Mouse (Mus musculus) layer of hippocampus, adult 18-20 months (tissue): ENCODE measurements at regions not wholly inside any gene's neighbourhood (a gene's known extent, or its start where the extent isn't known, plus 50 kb on each side); places are given as distances from the start of the nearest gene placed in this dataset.
A peak's percentile ranks its signal among the peaks of the same experiment; 100 is the strongest.

Source experiments
- DNase-seq, 2 experiments: peaks; one replicate each; pipeline ENCODE4 v3.0.0; 2022; ENCODE audit warnings: low spot score in 2 of 2

- peak in 1 of 2 experiments; percentile 8 for DNase-seq
Observed at GRCm38 (mm10) chr4:71230497-71230872, 527.3 kb downstream of the Gm11232 start.

DNA sequence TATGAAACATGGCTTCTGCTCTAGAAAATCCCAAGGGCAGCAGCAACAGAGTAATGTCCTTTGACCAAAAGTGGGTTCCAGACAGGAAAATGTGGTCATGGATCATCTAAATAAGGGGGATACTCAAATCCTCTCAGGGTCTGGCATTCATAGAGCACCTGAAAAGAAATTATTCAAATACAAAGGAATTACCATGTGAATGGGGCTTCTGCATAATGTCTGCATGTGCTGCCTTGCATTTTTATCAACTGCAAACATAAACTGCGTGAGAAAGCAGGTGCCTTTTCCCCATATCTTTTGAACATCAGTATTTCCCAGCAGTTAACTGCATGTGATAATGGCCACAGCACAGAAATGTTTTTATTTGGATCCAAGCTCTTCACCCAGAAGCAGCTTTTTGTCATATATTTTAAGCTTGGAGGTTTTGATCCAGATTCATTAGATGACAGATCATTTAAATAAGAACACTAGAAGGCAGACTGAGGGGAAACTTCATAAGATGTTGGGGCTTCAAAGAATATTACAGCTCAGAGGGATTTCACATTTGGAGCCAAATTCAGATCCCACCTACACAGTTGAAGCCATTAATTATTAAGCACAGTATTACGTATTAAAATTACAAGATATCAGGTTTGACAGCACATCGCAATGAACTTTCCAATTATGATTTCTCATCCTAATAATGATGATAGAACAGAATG is 527.8 kb downstream of the Gm11232 start:
- DNase-seq: no peak

DNA sequence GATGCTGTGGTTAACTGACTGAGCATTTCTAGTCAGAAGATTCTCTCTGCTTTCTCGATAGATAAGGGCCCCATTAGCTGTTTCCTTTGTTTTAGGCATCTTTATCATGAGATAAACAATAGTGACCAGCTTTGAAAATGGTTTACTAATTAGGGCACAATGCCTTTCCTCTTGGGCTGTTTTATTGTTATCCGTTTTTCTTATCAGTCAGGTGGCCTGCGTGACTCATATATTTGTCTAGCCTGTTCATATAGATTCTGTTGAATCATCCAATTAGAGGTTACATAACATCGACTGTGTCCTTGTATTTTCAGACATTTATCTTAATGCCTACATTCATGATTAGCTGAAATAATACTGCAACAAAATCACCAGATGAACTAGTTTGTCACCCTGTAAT is 531.1 kb downstream of the Gm11232 start:
- DNase-seq: no peak

DNA sequence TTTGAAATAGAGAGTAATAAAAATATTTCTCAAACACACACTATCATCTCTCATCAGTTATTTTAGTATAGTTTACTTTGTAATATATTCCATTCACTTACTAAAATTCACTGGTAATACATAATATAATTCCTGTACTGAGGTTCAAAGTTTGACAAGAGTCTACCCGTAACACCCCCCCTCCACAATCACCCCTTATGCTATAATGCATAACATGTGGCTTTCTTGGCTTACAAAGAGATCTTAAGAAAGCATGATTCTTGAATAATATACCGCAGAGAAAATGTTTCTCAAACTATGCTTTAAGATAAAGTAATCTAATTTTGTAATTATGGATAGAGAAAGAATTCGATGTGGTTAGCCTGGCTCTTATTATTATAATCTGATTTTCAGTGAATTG is 539.7 kb downstream of the Gm11232 start:
- no peak for DNase-seq

DNA sequence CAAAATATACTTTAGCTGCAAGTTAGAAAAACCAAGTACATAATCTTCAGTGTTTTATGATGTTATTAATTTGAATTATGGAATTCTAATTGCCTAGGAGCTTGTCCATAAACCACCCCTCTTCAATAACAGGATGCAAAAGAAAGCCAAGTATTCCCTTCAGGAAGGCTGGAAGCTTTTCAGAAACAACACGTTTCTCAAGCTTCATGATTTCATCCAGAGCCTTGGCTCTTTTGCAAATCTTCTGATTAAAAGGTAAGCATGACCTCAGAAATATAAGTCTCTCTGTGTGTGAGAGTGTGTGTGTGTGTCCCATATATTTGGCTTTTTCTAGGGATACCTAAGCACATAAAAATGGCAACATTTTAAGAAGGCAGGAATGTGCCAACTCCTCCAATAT is 570.0 kb downstream of the Gm11232 start:
- no peak for DNase-seq

DNA sequence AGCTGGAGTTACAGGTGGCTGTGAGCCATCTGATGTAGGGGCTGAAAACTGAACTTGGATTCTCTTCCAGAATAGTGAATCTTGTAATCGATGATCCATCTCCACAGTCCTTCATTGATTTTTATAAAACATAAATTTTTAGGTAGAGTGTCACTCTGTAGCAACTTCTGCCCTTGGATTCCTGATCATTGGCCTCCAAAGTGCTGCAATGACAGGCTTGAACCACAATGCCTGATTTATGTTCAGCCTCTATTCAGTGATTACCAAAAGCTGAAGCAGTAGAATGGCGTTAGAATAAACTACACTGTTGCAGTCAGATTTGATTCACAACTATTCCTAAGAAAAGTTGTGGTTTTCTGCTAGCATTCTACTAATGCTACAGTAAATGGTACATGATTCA is 580.1 kb downstream of the Gm11232 start:
- no peak for DNase-seq

- DNase-seq: no peak
Observed at GRCm38 (mm10) chr4:71165802-71166201, 592.0 kb downstream of the Gm11232 start.

DNA sequence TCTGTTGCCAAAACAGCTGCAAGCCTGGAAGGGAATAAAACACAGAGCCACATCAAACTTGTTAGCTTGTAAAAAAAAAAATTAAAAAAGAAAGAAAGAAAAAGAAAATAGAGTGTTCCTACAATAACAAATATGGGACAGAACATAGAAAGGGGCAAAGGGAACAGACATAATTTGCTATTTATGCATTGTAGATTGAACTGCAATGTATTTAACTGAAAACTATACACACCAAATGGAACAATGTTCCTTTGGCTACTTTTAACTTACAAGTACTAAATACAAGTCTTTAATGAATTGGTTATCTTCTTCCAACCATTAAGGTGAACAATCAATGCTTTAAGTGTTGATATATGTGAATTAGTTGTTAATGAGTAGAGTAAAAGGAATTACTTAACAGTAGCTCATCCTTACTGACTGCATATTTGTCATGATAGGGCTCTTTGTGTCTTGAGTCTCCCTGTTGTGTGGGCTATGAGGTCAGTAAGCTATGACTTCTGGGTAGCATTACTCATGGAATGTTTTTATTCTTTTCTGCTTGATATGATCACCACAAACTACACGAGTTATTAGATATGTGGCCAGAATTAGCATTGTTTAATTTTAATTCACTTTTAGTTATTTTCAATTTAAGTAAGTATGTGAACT is 597.0 kb upstream of the Megf9 start:
- no peak for DNase-seq

- peak; percentile 13 to 65 for DNase-seq
Observed at GRCm38 (mm10) chr4:71130946-71131669, 596.3 kb upstream of the Megf9 start.

DNA sequence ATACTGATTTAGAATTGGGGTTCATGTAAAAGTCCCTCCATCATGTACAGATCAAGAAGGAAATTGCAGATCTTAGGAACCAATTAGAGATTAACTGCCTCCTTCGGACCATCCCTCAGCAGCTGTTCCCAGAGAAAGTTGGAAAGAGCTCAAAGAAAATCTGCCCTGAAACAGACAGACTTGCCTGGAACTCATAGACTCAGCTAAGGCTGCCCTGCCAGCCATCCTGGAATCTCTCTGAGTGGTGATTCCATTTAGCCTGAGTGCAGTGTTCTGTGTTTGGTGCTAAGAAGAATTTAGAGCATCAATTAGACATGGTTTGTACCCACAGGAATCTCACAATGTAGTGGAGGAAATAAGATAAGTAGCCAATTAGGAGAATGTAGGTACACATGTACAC is 594.5 kb upstream of the Megf9 start:
- peak in 1 of 2 experiments; percentile 4 for DNase-seq
